Mouse (Mus musculus): ENCODE data around the gene Snx11.
"Not testable (repeated sequence)": the region's sequence is repeated elsewhere in the genome, so short reads cannot be mapped to it uniquely, and the experiment has no call there.

Snx11 gene

DNA sequence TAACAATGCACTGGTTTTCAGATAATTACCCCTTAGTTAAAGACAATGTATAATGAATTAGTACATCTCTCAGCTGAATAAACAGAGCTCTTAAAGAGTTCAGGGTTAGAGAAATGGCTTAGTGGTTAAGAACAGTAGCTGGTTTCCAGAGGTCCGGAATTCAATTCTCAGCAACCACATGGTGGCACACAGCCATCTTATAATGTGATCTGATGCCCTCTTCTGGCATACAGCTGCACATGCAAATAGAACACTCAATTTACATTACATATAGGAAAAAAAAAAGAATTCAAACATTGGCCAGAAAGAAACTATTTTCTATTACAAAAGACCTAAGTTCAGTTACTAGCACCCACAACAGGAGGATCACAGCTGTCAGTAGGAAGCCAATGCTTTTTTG is 19.2 kb upstream of the Snx11 start:
- intact Hi-C loops (cut with DNase I), result no loop called here

DNA sequence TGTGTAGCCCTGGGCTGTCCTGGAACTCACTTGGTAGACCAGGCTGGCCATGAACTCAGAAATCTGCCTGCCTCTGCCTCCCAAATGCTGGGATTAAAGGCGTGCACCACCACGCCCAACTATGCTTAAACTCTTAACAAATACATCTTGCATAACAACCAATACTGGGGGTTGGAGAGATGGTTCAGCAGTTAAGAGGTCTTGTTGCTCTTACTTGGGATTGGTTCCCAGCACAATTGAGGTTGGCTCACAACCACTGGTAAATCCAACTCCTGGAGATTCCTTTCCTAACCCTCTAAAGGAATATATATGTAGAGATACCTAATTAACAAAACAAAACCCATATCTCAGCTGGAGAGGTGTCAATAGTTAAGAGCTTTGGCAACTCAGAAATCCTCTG is 18.7 kb upstream of the Snx11 start:
- intact Hi-C loops (cut with DNase I), result no loop called here

DNA sequence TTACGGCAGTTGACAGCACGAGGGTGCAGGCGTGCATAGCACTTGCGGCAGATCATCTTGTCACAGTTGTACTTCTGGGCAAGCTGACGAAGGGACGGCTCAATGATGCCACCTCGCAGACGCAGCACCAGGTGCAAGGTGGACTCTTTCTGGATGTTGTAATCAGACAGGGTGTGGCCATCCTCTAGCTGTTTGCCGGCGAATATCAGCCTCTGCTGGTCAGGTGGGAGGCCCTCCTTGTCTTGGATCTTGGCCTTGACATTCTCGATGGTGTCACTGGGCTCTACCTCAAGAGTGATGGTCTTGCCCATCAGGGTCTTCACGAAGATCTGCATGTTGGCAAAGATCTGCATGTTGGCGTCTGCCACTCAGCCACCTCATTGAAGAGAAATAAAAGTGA is 18.1 kb upstream of the Snx11 start:
- intact Hi-C loops (cut with DNase I), result no loop called here

GRCm38 (mm10) chr11:96790681-96791080 is 13.3 kb upstream of the Snx11 start:
- intact Hi-C loops (cut with DNase I), result no loop called here

GRCm38 (mm10) chr11:96789990-96790389 is 12.6 kb upstream of the Snx11 start:
- intact Hi-C loops (cut with DNase I), result no loop called here

DNA sequence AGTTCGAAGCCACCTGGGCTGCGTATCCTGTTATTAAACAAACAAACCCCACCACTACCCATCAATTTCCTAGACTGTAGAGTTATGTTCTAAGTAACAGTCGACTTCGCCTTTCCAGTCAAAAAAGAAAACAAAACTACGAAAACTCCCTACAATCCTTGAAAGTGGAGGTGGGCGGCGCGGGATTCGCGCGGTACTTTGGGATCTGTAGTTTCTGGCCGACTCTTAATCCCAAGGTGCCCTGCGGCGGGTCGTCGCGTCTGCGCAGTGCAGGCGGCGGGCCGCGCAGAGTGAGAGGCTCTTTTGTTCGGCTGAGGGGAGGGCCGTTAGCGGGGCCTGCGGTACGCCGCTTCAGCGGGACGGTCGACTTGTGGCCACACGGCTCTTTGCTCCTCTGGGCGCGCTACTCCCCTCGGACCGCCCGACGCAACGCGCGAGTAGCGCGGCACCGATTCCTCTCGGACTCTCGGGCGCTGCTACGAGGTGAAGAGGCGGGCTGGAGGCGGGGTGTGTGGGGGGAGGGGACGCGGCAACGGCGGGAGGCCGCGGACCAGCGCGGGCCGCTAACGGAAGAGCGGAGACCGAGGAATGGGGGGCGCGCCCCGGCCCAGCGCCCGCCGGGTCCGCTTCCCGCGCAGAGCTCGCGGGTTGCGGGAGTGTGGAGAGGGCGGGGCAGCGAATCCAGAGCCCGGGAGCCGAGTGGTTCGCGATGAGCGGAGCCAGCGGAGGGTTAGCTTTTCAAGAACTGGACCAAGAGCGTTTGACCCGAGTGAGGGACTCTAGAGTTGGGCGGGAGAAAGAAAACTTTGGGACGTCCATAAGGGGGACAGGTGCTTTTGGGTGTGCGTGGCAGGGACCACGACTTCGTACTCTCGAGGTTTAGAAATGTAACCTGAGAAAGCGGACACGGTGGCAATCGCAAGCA is 11.8 kb upstream of the Snx11 start, which contains the start of gene Cbx1:
TSS of gene Cbx1 (plus strand) at position 257 of the 925 bp plus-strand sequence.
- intact Hi-C loops (cut with DNase I), result no loop called here

DNA sequence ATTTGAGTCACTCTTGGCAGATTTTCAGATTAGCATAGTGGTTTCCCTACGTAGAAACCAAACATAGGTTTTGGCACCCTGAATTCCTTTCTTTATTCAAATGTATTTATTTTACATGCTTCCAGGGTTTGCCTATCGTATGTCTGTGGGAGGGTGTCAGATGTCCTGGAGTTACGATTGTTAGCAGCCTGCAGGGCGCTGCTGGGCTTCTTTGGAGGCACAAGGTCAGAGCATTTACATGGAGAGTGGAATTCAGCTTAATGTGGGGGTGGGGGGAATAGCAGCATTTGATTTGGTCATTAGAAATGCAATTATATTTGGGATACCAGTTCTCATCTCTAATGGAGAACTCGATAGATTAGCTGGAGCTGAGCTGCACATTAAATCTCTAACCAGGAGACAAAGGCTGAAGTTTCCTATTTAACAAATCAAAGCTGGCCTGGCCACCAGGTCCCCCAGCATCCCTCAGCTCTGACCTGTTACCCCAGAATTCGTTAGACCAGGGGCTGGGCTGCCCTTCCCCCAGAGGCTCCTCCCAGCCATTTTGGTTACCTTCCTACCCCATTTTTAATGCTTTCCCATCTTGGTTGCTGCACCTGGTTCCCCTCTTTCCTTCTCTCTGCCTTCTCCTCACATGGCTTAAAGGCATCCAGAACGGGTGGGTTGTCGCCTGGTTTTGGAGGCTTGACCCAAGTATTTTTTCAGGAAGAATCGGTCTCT is 9.5 kb upstream of the Snx11 start:
- intact Hi-C loops (cut with DNase I), result no loop called here

- intact Hi-C loops (cut with DNase I), result loop anchor here (5.0 kb wide), 1 partner anchor 77 kb away; no protein-coding TSS in a partner anchor
Measured at GRCm38 (mm10) chr11:96784847-96785246, 7.5 kb upstream of the Snx11 start.

GRCm38 (mm10) chr11:96781425-96781824 is 4.1 kb upstream of the Snx11 start:
- intact Hi-C loops (cut with DNase I), result loop anchor here (5.0 kb wide), 1 partner anchor 81 kb away; no protein-coding TSS in a partner anchor

GRCm38 (mm10) chr11:96780306-96780705 is 2.9 kb upstream of the Snx11 start:
- intact Hi-C loops (cut with DNase I), result loop anchor here (5.0 kb wide), 1 partner anchor 82 kb away; no protein-coding TSS in a partner anchor

DNA sequence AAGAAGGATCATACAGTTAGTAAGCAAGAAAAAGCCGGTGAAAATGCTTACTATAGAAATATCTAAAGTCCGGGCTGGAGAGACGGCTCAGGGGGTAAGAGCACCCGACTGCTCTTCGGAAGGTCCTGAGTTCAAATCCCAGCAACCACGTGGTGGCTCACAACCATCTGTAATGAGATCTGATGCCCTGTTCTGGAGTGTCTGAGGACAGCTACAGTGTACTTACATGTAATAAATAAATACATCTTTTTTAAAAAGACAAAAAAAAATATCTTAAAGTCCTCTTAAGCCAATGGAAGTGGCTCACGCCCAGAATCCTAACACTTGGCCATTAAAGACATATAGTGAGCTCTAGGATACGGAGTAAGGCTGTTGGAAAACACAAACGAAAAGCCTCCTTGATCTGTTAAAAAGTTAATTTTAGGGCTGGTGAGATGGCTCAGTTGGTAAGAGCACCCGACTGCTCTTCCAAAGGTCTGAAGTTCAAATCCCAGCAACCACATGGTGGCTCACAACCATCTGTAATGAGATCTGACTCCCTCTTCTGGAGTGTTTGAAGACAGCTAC is 785 bp upstream of the Snx11 start:
- intact Hi-C loops (cut with DNase I), result not testable (repeated sequence)

DNA sequence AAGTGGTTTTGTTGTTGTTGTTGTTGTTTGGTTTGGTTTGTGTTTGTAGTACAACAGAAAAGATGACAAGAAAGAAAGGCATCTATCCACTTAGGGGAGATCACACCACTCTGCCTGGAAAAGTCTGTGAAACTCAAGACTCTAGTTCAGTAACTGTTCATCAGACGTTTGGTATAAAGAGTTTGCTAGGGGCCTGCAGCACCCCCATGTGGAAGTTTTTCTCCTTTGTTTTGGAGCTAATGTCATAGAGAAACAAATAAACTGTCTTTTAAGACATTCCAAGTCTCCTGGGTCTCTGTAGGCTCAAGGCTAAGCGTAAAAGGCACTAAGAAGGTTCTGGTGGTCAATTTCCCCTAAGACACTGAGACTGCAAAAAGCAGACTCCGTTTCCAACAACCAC is 1.3 kb downstream of the Snx11 start:
- intact Hi-C loops (cut with DNase I), result no loop called here

GRCm38 (mm10) chr11:96775665-96776064 is 1.7 kb downstream of the Snx11 start:
- intact Hi-C loops (cut with DNase I), result no loop called here

DNA sequence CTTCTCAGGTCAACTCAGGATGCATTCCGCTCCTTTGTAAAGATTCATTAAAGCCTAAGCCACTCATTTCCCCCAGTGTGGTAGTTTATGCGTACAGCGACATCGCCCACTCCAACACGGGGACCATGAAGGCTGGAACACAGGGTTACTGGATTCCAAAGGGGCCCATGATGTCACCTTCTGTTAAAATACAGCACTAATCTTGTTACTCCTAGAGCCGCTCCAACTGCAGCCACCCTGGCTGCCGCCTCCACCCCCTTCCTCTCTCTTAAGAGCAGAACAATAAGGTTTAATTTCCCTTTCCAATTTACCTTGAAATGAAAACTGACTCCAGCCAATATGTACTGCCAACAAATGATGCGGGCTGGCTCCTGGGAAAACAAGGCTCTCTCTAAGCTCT is 2.3 kb downstream of the Snx11 start:
- intact Hi-C loops (cut with DNase I), result no loop called here

DNA sequence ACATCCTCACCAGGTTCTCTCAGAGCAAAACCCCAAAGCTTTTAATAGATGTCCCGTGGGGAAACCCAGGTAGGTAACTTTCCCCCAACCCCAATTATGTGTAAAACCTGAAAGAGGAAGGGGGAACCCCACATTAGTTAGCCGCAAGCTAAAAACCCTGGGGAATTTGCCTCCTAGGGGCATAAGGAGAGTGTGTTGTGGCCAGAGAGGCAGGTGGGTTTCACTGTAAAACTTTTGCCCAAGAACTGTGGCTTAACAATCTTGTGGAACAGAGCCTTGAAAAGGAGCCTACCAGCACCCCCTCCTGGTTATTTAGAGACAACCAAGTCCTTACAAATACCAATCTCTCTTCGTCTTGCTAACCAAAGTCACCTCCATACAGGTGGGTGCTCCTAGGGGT is 2.8 kb downstream of the Snx11 start:
- intact Hi-C loops (cut with DNase I), result no loop called here

- intact Hi-C loops (cut with DNase I), result no loop called here
Measured at GRCm38 (mm10) chr11:96772413-96772812, 4.9 kb downstream of the Snx11 start.

- intact Hi-C loops (cut with DNase I), result no loop called here
Measured at GRCm38 (mm10) chr11:96771274-96771975, 5.9 kb downstream of the Snx11 start.

DNA sequence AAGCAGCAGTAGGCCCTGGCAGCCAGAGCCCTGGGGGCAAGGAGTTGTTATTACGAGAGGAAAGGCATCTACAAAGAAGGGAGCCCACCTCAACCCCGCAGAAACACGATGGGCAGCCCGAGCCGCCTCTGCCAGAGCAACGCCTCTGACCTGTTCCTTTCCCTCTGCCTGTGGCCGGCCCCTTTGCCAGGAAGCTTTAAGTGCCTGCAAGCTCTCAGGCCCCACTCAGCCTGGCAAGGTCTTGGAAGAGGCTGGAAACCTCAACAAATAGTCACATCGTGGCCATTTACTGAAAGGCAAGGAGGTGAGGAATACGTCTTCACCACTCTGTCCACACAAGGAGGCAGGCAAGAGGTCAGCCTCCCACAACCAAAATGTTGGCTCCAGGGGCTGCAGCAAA is 9.1 kb downstream of the Snx11 start:
- intact Hi-C loops (cut with DNase I), result no loop called here

- intact Hi-C loops (cut with DNase I), result no loop called here
Measured at GRCm38 (mm10) chr11:96767096-96767495, 10.3 kb downstream of the Snx11 start.

DNA sequence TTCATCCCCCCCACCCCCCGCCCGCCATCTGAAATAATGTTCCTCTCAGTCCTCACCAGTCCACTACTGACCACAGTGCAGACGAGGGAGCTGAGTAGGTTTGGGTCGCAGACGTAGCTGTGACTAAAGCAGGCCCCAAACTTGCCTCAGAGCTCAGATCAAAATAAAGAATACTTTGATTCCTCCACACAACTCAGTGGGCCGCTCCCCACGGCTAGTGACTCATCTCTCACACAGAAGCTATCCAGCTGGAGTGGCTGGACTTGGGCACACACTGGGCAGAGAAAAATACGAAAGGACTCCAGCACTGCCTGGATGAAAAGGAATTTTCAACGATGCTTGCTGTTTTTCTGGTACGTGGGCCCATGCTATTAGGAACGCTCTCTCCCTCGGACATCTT is 10.8 kb downstream of the Snx11 start:
- intact Hi-C loops (cut with DNase I), result no loop called here

DNA sequence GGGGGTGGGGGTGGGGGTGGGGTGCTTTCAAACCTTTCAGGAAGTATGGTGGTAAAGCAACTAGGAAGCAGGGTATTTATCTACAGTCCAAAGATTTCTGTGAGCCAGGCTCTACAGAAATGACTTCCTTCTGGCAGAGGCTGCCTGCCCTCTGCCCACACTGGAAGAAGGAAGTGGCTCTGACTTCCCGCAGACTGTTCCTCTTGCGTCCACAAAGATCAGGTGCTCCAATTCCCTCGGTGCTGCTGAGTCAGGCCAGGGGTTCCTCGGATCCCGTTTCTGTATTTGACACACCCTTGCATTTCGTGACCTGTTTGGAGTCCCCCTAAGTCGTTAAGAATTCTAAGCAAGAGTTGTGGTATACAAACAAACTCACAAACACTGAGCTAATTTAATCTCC is 11.7 kb downstream of the Snx11 start:
- intact Hi-C loops (cut with DNase I), result no loop called here
